Mouse (Mus musculus): ENCODE results near the gene Kifc1. TPM values are rescaled to one million over a fixed set of nuclear protein-coding genes. Genes with fewer than 3 reads are reported as not detected.

Kifc1 gene
- polyA plus RNA-seq, 1 experiment from 2014 or later, result 8.1 TPM

GRCm38 (mm10) chr17:33916294-33916693, 25.8 kb upstream of the Kifc1 start:
- peaks cover 59% of the 10 kb centered on the region for H3K36me3 ChIP-seq (replicated peaks)
- H3K27me3 ChIP-seq (ENCODE audit: poor library complexity, severe bottlenecking), result peaks cover 15% of the 10 kb centered on the region
- no peaks in the 10 kb centered on the region; the same call in 1 of the 2 replicates for H3K9me3 ChIP-seq
- peak overlapping the region; percentile 95 for H3K27ac ChIP-seq
- H3K4me3 ChIP-seq, result peak overlapping the region; percentile 76
- H3K4me1 ChIP-seq, result peaks cover 83% of the 10 kb centered on the region
- no peak for DNase-seq (ENCODE audit: extremely low spot score, low spot score)
- under 1% methylated on average over 19 of the region's 20 CpGs for WGBS

- peak within 1 kb of the TSS; percentile 76 for H3K4me3 ChIP-seq
- DNase-seq (ENCODE audit: extremely low spot score, low spot score), result peak; percentile 98
- WGBS, result 0% methylated on average over 34 of the region's 34 CpGs
- peaks cover 15% of the 10 kb centered on the region for H3K27me3 ChIP-seq (ENCODE audit: poor library complexity, severe bottlenecking)
- peaks cover 64% of the 10 kb centered on the region for H3K36me3 ChIP-seq (replicated peaks)
- H3K27ac ChIP-seq, result peak within 1 kb of the TSS; percentile 95
- peaks cover 82% of the 10 kb centered on the region for H3K4me1 ChIP-seq
- no peaks in the 10 kb centered on the region; the same call in 1 of the 2 replicates for H3K9me3 ChIP-seq
These were observed 25.3 kb upstream of the Kifc1 start, which contains the start of the genes Tapbp and Zbtb22 for GRCm38 (mm10) chr17:33915671-33916250. Tapbp (plus strand) TSS chr17:33915899. Zbtb22 (plus strand) TSS chr17:33915904.

DNA sequence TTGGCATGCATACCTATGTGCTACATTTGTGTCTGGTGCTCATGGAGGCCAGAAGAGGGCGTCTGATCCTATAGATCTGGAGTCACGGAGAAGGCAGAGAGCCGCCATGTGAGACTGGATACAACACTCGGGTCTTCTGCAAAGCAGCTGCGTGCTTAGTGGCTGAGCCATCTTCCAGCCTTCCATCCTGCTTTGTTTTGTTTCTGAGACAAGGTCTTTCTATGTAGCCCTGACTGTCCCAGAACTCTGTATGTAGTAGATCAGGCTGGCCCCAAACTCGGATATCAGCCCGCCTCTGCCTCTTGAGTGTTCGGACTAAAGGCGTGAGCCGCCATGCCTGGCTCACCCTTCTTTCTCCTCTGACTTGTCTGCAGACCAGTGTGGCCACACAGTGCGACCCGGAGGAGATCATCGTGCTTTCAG, 24.5 kb upstream of the Kifc1 start:
- peak overlapping the region; percentile 76 for H3K4me3 ChIP-seq

GRCm38 (mm10) chr17:33913905-33914304, 23.4 kb upstream of the Kifc1 start:
- no peaks in the 10 kb centered on the region; the same call in 1 of the 2 replicates for H3K9me3 ChIP-seq
- DNase-seq (ENCODE audit: extremely low spot score, low spot score), result no peak
- H3K4me3 ChIP-seq, result peak overlapping the region; percentile 22; the same call in 1 of the 2 replicates
- peaks cover 15% of the 10 kb centered on the region for H3K27me3 ChIP-seq (ENCODE audit: poor library complexity, severe bottlenecking)
- H3K4me1 ChIP-seq, result peaks cover 78% of the 10 kb centered on the region
- no peak overlapping the region for H3K27ac ChIP-seq
- peaks cover 68% of the 10 kb centered on the region for H3K36me3 ChIP-seq (replicated peaks)
- WGBS, result 98% methylated on average over 8 of the region's 8 CpGs

More for the DNA sequence above, 24.5 kb upstream of the Kifc1 start:
- Histone ChIP-seq H3K27ac (peak overlapping the region; percentile 40; the same call in 1 of the 2 replicates), H3K4me1 (peaks cover 82% of the 10 kb centered on the region), H3K36me3 (replicated peaks) (peaks cover 68% of the 10 kb centered on the region), H3K27me3 (ENCODE audit: poor library complexity, severe bottlenecking) (peaks cover 15% of the 10 kb centered on the region), H3K9me3 (no peaks in the 10 kb centered on the region; the same call in 1 of the 2 replicates)
- WGBS, result 73% methylated on average over 13 of the region's 13 CpGs
- no peak for DNase-seq (ENCODE audit: extremely low spot score, low spot score)

- H3K4me1 ChIP-seq, result peaks cover 78% of the 10 kb centered on the region
- WGBS, result 89% methylated on average over 10 of the region's 10 CpGs
- H3K27ac ChIP-seq, result no peak overlapping the region
- no peaks in the 10 kb centered on the region; the same call in 1 of the 2 replicates for H3K9me3 ChIP-seq
- H3K36me3 ChIP-seq (replicated peaks), result peaks cover 65% of the 10 kb centered on the region
- H3K4me3 ChIP-seq, result peak overlapping the region; percentile 22; the same call in 1 of the 2 replicates
- DNase-seq (ENCODE audit: extremely low spot score, low spot score), result no peak
- H3K27me3 ChIP-seq (ENCODE audit: poor library complexity, severe bottlenecking), result peaks cover 9% of the 10 kb centered on the region
These were observed 22.8 kb upstream of the Kifc1 start for GRCm38 (mm10) chr17:33913264-33913663.

GRCm38 (mm10) chr17:33911813-33912414, 21.5 kb upstream of the Kifc1 start:
- no peak for DNase-seq (ENCODE audit: extremely low spot score, low spot score)
- peaks cover 51% of the 10 kb centered on the region for H3K36me3 ChIP-seq (replicated peaks)
- peaks cover 72% of the 10 kb centered on the region for H3K4me1 ChIP-seq
- H3K27me3 ChIP-seq (ENCODE audit: poor library complexity, severe bottlenecking), result no peaks in the 10 kb centered on the region
- H3K27ac ChIP-seq, result no peak overlapping the region
- H3K9me3 ChIP-seq, result no peaks in the 10 kb centered on the region
- WGBS, result 94% methylated on average over 28 of the region's 28 CpGs
- peak overlapping the region; percentile 16; the same call in 1 of the 2 replicates for H3K4me3 ChIP-seq

DNA sequence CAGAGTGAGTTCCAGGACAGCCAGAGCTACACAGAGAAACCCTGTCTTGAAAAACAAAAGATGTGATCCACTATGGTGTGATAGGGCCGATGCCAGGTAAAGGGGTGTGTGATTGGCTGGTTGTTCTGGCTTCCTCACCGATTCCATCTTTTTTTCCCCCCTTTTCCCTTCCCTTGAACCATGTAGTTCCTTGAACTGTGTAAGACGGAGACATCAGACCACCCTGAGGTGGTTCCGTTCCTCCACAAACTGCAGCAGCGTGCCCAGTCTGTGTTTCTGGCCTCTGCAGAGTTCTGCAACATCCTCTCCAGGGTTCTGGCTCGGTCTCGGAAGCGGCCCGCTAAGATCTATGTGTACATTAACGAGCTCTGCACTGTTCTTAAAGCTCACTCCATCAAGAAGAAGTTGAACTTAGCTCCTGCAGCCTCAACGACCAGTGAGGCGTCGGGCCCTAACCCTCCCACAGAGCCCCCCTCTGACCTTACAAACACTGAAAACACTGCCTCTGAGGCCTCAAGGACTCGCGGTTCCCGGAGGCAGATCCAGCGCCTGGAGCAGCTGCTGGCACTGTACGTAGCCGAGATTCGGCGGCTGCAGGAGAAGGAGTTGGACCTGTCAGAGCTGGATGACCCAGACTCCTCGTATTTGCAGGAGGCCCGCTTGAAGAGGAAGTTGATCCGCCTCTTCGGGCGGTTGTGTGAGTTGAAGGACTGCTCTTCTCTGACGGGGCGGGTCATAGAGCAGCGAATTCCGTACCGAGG, 20.8 kb upstream of the Kifc1 start:
- Histone ChIP-seq H3K9me3 (no peaks in the 10 kb centered on the region), H3K4me1 (peaks cover 65% of the 10 kb centered on the region), H3K36me3 (replicated peaks) (peaks cover 49% of the 10 kb centered on the region), H3K27ac (no peak overlapping the region), H3K27me3 (ENCODE audit: poor library complexity, severe bottlenecking) (no peaks in the 10 kb centered on the region), H3K4me3 (peak overlapping the region; percentile 95; the same call in 1 of the 2 replicates)
- WGBS, result 94% methylated on average over 31 of the region's 31 CpGs
- no peak for DNase-seq (ENCODE audit: extremely low spot score, low spot score)

DNA sequence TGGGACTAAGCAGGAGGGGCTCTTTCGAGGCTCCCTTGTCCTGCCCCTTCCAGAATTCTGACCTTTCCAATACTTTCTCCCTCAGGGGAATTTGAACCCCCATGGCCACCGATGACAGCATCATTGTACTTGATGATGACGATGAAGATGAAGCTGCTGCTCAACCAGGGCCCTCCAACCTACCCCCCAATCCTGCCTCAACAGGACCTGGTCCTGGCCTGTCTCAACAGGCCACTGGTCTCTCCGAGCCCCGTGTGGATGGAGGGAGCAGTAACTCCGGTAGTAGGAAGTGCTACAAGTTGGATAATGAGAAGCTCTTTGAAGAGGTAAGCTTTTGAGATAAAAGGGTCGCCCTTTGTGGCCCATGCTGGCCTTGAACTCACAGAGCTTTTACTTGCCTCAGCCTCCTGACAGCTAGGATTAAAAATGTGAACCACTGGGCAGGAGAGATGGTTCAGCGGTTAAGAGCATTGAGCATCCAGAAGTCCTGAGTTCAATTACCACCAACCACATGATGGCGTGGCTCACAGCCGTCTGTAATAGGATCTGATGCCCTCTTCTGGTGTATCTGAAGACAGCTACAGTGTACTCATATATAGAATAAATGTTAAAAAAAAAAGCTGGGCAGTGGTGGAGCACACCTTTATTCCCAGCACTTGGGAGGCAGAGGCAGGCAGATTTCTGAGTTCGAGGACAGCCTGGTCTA, 20.0 kb upstream of the Kifc1 start:
- 57% methylated on average over 11 of the region's 11 CpGs for WGBS
- no peak for DNase-seq (ENCODE audit: extremely low spot score, low spot score)
- Histone ChIP-seq H3K27me3 (ENCODE audit: poor library complexity, severe bottlenecking) (no peaks in the 10 kb centered on the region), H3K36me3 (replicated peaks) (peaks cover 49% of the 10 kb centered on the region), H3K9me3 (no peaks in the 10 kb centered on the region), H3K4me1 (peaks cover 63% of the 10 kb centered on the region), H3K4me3 (peak overlapping the region; percentile 95), H3K27ac (peak overlapping the region; percentile 94)

- DNase-seq (ENCODE audit: extremely low spot score, low spot score), result no peak
- peak overlapping the region; percentile 94 for H3K27ac ChIP-seq
- peaks cover 59% of the 10 kb centered on the region for H3K4me1 ChIP-seq
- WGBS, result 2% methylated on average over 14 of the region's 14 CpGs
- H3K9me3 ChIP-seq, result no peaks in the 10 kb centered on the region
- H3K36me3 ChIP-seq (replicated peaks), result peaks cover 45% of the 10 kb centered on the region
- H3K4me3 ChIP-seq, result peak overlapping the region; percentile 95
- H3K27me3 ChIP-seq (ENCODE audit: poor library complexity, severe bottlenecking), result no peaks in the 10 kb centered on the region
These were observed 19.4 kb upstream of the Kifc1 start for GRCm38 (mm10) chr17:33909869-33910250.

DNA sequence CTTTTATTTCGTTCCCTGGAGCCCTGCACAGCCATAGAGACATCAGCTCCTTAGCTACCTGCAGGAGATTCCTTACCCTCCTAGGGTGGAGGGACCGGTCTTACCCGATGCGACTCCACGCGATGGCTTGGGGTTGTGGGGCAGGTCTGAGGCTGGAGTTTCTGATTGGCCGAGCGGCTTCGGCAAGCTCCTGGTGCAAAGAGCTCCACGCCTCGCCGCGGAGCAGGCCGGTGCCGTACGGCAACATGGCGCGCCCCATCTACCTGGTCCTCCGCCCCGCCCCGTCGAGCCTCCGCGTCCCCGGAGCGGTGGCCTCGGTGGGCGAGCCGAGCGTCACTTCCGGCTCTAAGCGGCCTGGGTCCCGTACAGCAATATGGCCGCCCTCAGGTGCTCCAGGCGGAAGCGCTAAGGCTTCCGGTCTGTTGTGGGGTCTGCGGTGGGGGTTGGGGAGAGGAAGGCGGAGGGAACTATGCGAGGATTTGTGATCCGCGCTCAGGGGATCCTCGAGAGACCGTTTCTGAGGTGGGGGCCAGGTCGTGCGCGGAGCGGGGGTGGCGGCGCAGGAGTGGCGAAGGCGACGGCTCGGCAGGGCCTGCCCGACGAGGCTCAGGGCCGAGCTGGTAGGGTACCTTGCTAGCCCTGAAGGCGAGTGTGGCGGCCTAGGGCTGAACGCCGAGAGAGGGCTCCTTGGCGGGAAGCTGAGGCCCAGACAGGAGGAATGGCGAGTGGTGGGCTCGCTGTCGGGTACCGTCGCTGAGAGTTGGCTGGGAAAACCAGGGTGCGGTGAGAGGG, 18.8 kb upstream of the Kifc1 start, which contains the start of gene Daxx:
Gene Daxx (plus strand): TSS at position 338 of the 792 bp plus-strand sequence.
- H3K27ac ChIP-seq, result peak within 1 kb of the TSS; percentile 94
- H3K36me3 ChIP-seq (replicated peaks), result peaks cover 40% of the 10 kb centered on the region
- peak; percentile 99 for DNase-seq (ENCODE audit: extremely low spot score, low spot score)
- H3K4me3 ChIP-seq, result peak within 1 kb of the TSS; percentile 95
- H3K27me3 ChIP-seq (ENCODE audit: poor library complexity, severe bottlenecking), result no peaks in the 10 kb centered on the region
- no peaks in the 10 kb centered on the region for H3K9me3 ChIP-seq
- peaks cover 56% of the 10 kb centered on the region for H3K4me1 ChIP-seq
- WGBS, result under 1% methylated on average over 68 of the region's 68 CpGs

DNA sequence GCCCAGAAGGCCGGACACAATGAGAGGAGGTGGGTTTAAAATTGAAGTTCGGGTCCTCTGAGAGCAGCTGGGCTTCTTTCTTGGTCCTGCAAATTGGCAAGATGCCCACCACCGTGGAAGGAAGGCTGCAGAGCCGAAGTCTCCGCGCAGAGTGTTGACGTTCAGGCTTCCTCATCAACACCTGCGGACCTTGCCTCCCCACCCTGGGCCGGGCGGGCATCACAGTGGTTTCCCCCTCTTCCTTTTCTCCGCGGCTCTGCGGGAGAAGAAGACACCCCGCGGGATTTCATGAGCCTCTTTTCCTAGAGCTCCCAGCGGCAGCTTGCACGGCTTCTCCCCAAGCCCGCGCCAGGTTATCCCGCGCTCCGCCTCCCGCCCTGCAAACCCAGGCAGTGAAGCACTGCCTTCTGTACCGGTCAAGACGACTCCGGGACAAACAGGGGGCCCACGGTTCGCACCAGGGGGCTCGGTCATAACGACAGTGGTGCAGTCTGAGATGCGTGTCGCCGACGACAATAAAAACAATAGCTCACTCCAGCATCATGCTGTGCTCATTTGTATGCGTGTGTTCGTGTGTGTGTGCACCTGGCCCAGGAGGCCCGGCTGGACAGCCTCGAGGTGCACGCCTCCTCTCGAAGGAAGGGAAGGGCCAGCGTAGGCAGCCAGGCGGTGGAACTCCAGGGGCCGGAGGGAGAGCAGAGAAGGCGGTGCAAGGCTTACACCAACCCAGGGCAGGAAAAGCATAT, 18.0 kb upstream of the Kifc1 start:
- 1% methylated on average over 44 of the region's 44 CpGs for WGBS
- Histone ChIP-seq H3K4me3 (peak overlapping the region; percentile 95), H3K4me1 (peaks cover 53% of the 10 kb centered on the region), H3K9me3 (no peaks in the 10 kb centered on the region), H3K36me3 (replicated peaks) (peaks cover 32% of the 10 kb centered on the region), H3K27me3 (ENCODE audit: poor library complexity, severe bottlenecking) (no peaks in the 10 kb centered on the region), H3K27ac (peak overlapping the region; percentile 94)
- no peak for DNase-seq (ENCODE audit: extremely low spot score, low spot score)

Data from forebrain, embryonic 10.5 days (tissue).